Mouse (Mus musculus) gastrocnemius, postnatal 10 days (tissue): ENCODE results near the gene Kcnip3. TPM values are rescaled to one million over a fixed set of nuclear protein-coding genes. Genes with fewer than 3 reads are reported as not detected.

ENCODE experiments used
- total RNA-seq, 2 experiments: library from RNA; stranded (reverse); gene quantifications; 2 replicates each; pipeline ENCODE4 v1.2.3; 2021

The Kcnip3 gene
- total RNA-seq, 2 experiments from 2014 or later = 0.49 to 0.59 TPM

Other genes with a start within 250 kb of the Kcnip3 start
- 1 to 10 TPM; 2.6 TPM for gene Dusp2, start 185.9 kb downstream of the Kcnip3 start, total RNA-seq
- gene Astl, start 183.5 kb downstream of the Kcnip3 start, total RNA-seq = under 1 TPM in 1 of 2 experiments, not detected in 1; 0.16 TPM
- 1 to 10 TPM; 1.4 to 1.8 TPM for gene Adra2b, start 158.9 kb downstream of the Kcnip3 start, total RNA-seq
- under 1 TPM; 0.09 TPM for gene Gpat2, start 96.9 kb downstream of the Kcnip3 start, total RNA-seq
- 10 to 100 TPM; 10.1 to 12.4 TPM for gene Fahd2a, start 77.5 kb downstream of the Kcnip3 start, total RNA-seq
- not detected for gene Prom2, start 19.4 kb upstream of the Kcnip3 start, total RNA-seq
- 1 to 10 TPM; 1.7 to 2.4 TPM for gene Zfp661, start 65.0 kb upstream of the Kcnip3 start, total RNA-seq
- gene Mrps5, start 65.1 kb upstream of the Kcnip3 start, total RNA-seq = 10 to 100 TPM; 89.6 to 96.3 TPM
- 10 to 100 TPM; 14.7 to 24.5 TPM for gene Mal, start 134.6 kb upstream of the Kcnip3 start, total RNA-seq
- 1 to 10 TPM; 6.3 to 7.2 TPM for gene Mall, start 207.8 kb upstream of the Kcnip3 start, total RNA-seq